Mouse (Mus musculus) forebrain, embryonic 10.5 days (tissue): ENCODE measurements around the gene Nutm1. TPM values are rescaled to one million over a fixed set of nuclear protein-coding genes. Genes with fewer than 3 reads are reported as not detected.
"Not testable (repeated sequence)": the region's sequence is repeated elsewhere in the genome, so short reads cannot be mapped to it uniquely, and the experiment has no call there.

ENCODE experiments used
- DNase-seq: peaks from one replicate; pipeline ENCODE4 v3.0.0-alpha.2; 2017; ENCODE audit warnings: low spot score; ENCODE audit errors: extremely low spot score
- H3K27ac ChIP-seq: fragments of 300-500 bp; sonication (generic); 2 replicates; pipeline ENCODE4 v1.5.1; 2016; ENCODE audit warnings: mild to moderate bottlenecking
- H3K27me3 ChIP-seq: fragments of 300-500 bp; sonication (generic); 2 replicates; pipeline ENCODE4 v1.6.1; 2016; ENCODE audit warnings: mild to moderate bottlenecking; ENCODE audit not compliant: poor library complexity, severe bottlenecking
- H3K36me3 ChIP-seq: fragments of 300-500 bp; sonication (generic); replicated peaks from 2 replicates; pipeline ENCODE4 v1.6.1; 2016; ENCODE audit warnings: mild to moderate bottlenecking, moderate library complexity
- H3K4me1 ChIP-seq: fragments of 300-500 bp; sonication (generic); 2 replicates; pipeline ENCODE4 v1.6.1; 2016
- H3K4me3 ChIP-seq: fragments of 300-500 bp; sonication (generic); 2 replicates; pipeline ENCODE4 v1.5.1; 2016; ENCODE audit warnings: mild to moderate bottlenecking, moderate library complexity
- H3K9me3 ChIP-seq: fragments of 300-500 bp; sonication (generic); 2 replicates; pipeline ENCODE4 v1.6.1; 2016; ENCODE audit warnings: mild to moderate bottlenecking, moderate library complexity
- WGBS: fragments of 180-500 bp; shearing (Covaris S2); methylation state at CpG from one replicate; pipeline ENCODE4 v1.1.7; 2016; 5-methylcytosine and 5-hydroxymethylcytosine counted together
- polyA plus RNA-seq: library from polyadenylated mRNA; unstranded; fragments of >200 nt; fragmentation: Nextera tagmentation; extraction: Ambion mirVana; gene quantifications from 2 replicates; pipeline ENCODE4 v1.2.1, GENCODE M21; 2016

Nutm1 gene
- polyA plus RNA-seq: 0.06 and 0.10 TPM in 2 replicates

GRCm38 (mm10) chr2:112259241-112259962, at the start of gene Nutm1:
TSS of gene Nutm1 (minus strand) at chr2:112259291.
- Histone ChIP-seq H3K36me3 (peaks cover 4% of the 10 kb centered on the region; the same call in 1 of the 2 replicates), H3K4me3 (no peak within 1 kb of the TSS), H3K27me3 (no peaks in the 10 kb centered on the region), H3K4me1 (peaks cover 11% of the 10 kb centered on the region), H3K9me3 (no peaks in the 10 kb centered on the region), H3K27ac (no peak within 1 kb of the TSS)
- WGBS: 75% methylated on average over 10 of the region's 10 CpGs
- DNase-seq: no peak

DNA sequence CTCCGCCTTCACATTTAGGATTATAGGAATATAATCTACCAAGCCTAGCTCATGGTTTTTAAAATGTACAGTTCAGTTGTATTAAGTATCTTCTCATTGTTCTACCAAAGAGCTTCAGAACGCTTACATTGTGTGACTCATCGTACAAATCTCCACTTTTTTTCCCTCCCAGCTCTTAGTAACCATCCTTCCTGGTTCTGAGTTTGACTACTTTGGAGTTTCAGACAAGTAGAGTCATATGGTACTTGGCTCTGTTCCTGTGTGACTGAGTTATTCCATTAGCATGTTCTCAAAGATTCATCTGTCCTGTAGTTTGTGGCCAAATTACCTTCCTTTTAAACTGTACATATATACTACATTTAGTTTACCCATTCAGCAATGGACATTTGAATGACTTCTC, 49.6 kb upstream of the Nutm1 start:
- no peaks in the 10 kb centered on the region for H3K9me3 ChIP-seq
- WGBS: 94% methylated on average over 3 of the region's 3 CpGs
- no peaks in the 10 kb centered on the region for H3K4me1 ChIP-seq
- H3K27ac ChIP-seq: no peak overlapping the region
- H3K27me3 ChIP-seq: no peaks in the 10 kb centered on the region
- no peaks in the 10 kb centered on the region for H3K36me3 ChIP-seq
- no peak overlapping the region for H3K4me3 ChIP-seq
- DNase-seq: no peak

DNA sequence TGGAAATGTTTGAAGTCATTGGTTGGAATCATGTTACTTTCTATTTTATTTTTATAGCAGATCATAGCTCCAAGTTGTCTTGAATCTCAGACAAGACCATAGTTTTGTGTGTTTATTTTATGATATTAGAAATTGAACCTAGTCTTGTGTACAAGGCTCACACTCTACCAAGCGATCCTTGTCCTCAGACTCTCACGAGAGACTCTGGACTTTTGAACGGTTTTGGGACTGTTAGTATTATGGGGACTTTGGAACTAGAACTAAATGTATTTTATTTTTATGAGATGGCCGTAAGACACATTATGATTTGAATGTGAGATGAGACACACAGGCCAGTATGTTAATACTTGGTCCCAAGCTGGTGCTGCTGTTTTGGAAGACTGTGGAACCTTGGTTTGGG, 39.1 kb upstream of the Nutm1 start:
- no peaks in the 10 kb centered on the region for H3K9me3 ChIP-seq
- H3K4me3 ChIP-seq: no peak overlapping the region
- no peaks in the 10 kb centered on the region for H3K27me3 ChIP-seq
- no peak overlapping the region for H3K27ac ChIP-seq
- H3K36me3 ChIP-seq: no peaks in the 10 kb centered on the region
- no peak for DNase-seq
- H3K4me1 ChIP-seq: no peaks in the 10 kb centered on the region
- 95% methylated on average over 4 of the region's 4 CpGs for WGBS

GRCm38 (mm10) chr2:112296211-112296610, 37.1 kb upstream of the Nutm1 start:
- 88% methylated on average over 3 of the region's 3 CpGs for WGBS
- no peaks in the 10 kb centered on the region for H3K36me3 ChIP-seq

DNA sequence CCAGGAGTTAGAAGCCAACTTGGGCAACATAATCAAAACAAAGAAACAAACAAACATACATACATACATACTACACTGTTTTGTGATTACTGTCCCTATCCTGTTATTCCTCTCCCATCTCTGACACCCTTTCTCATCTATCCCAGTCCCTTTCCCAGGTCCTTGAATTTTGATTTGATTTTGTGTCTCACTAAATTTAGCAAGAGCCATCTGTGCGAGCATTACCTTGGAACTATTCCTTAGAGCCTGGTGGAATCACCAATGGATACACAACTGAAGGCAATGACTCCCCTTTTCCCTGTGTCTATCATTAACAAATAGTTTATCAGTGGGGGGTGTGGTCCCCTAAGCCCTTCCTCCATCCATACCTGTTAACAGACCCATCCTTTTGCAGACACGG, 33.7 kb upstream of the Nutm1 start:
- no peaks in the 10 kb centered on the region for H3K9me3 ChIP-seq
- 93% methylated on average over 2 of the region's 2 CpGs for WGBS
- H3K4me1 ChIP-seq: no peaks in the 10 kb centered on the region
- H3K27ac ChIP-seq: no peak overlapping the region
- no peaks in the 10 kb centered on the region for H3K36me3 ChIP-seq
- no peaks in the 10 kb centered on the region for H3K27me3 ChIP-seq
- H3K4me3 ChIP-seq: no peak overlapping the region
- DNase-seq: no peak

More at GRCm38 (mm10) chr2:112296211-112296610, 37.1 kb upstream of the Nutm1 start:
- Histone ChIP-seq H3K27ac (no peak overlapping the region), H3K27me3 (no peaks in the 10 kb centered on the region), H3K4me3 (no peak overlapping the region), H3K4me1 (no peaks in the 10 kb centered on the region), H3K9me3 (no peaks in the 10 kb centered on the region)
- no peak for DNase-seq

- Histone ChIP-seq H3K36me3 (no peaks in the 10 kb centered on the region), H3K9me3 (no peaks in the 10 kb centered on the region), H3K4me1 (peaks cover 12% of the 10 kb centered on the region), H3K27me3 (no peaks in the 10 kb centered on the region), H3K4me3 (no peak overlapping the region), H3K27ac (no peak overlapping the region)
- 94% methylated on average over 3 of the region's 3 CpGs for WGBS
- DNase-seq: no peak
These were observed 30.4 kb upstream of the Nutm1 start for GRCm38 (mm10) chr2:112289507-112289906.

- no peaks in the 10 kb centered on the region for H3K9me3 ChIP-seq
- no peak overlapping the region for H3K27ac ChIP-seq
- no peaks in the 10 kb centered on the region for H3K27me3 ChIP-seq
- WGBS: 66% methylated on average over 4 of the region's 4 CpGs
- H3K4me3 ChIP-seq: no peak overlapping the region
- peaks cover 19% of the 10 kb centered on the region for H3K4me1 ChIP-seq
- no peak for DNase-seq
- H3K36me3 ChIP-seq: no peaks in the 10 kb centered on the region
These were observed 28.0 kb upstream of the Nutm1 start for GRCm38 (mm10) chr2:112287059-112287458.

GRCm38 (mm10) chr2:112286062-112286461, 27.0 kb upstream of the Nutm1 start:
- peaks cover 19% of the 10 kb centered on the region for H3K4me1 ChIP-seq
- 90% methylated on average over 1 of the region's 1 CpGs for WGBS
- not testable (repeated sequence) for H3K36me3 ChIP-seq, H3K27me3 ChIP-seq, H3K9me3 ChIP-seq, H3K27ac ChIP-seq, DNase-seq, H3K4me3 ChIP-seq

- Histone ChIP-seq H3K27me3 (no peaks in the 10 kb centered on the region), H3K27ac (no peak overlapping the region), H3K4me3 (peak overlapping the region; percentile 61), H3K36me3 (no peaks in the 10 kb centered on the region), H3K9me3 (no peaks in the 10 kb centered on the region), H3K4me1 (peaks cover 19% of the 10 kb centered on the region)
- no peak for DNase-seq
- 65% methylated on average over 6 of the region's 6 CpGs for WGBS
These were observed 25.9 kb upstream of the Nutm1 start for GRCm38 (mm10) chr2:112285031-112285390.

- H3K4me1 ChIP-seq: peaks cover 19% of the 10 kb centered on the region
- H3K27ac ChIP-seq: peak overlapping the region; percentile 81
- H3K36me3 ChIP-seq: no peaks in the 10 kb centered on the region
- H3K9me3 ChIP-seq: no peaks in the 10 kb centered on the region
- DNase-seq: peak; percentile 46
- H3K27me3 ChIP-seq: no peaks in the 10 kb centered on the region
- peak overlapping the region; percentile 61 for H3K4me3 ChIP-seq
- WGBS: 2% methylated on average over 21 of the region's 21 CpGs
These were observed 25.4 kb upstream of the Nutm1 start for GRCm38 (mm10) chr2:112284363-112285030.

GRCm38 (mm10) chr2:112282846-112283245, 23.8 kb upstream of the Nutm1 start:
- DNase-seq: no peak
- WGBS: 98% methylated on average over 1 of the region's 1 CpGs

DNA sequence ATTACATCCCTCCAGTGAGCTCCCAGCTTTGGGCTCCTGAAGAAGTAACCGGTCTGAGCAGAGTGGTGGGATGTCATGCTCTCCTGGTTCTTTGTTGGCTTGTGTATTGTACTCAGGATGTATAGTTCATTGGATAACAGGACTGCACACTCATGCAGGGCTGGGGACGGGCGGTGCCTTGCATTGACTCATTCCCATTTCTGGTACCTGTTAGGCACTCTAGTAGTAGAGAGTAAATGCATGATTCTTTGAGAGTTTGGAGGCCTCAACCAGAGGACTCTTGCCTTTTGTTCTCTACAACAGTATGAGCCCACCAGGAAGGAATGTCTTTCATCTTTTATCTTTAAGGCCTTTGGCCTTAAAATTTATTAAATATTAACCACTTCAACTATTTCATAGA, 17.8 kb upstream of the Nutm1 start:
- no peak overlapping the region for H3K4me3 ChIP-seq
- H3K36me3 ChIP-seq: no peaks in the 10 kb centered on the region
- no peak overlapping the region for H3K27ac ChIP-seq
- H3K9me3 ChIP-seq: no peaks in the 10 kb centered on the region
- WGBS: 94% methylated on average over 3 of the region's 3 CpGs
- no peak for DNase-seq
- H3K27me3 ChIP-seq: no peaks in the 10 kb centered on the region
- H3K4me1 ChIP-seq: no peaks in the 10 kb centered on the region

More at GRCm38 (mm10) chr2:112282846-112283245, 23.8 kb upstream of the Nutm1 start:
- Histone ChIP-seq H3K9me3 (no peaks in the 10 kb centered on the region), H3K27me3 (no peaks in the 10 kb centered on the region), H3K4me3 (no peak overlapping the region), H3K27ac (no peak overlapping the region), H3K36me3 (no peaks in the 10 kb centered on the region), H3K4me1 (peaks cover 19% of the 10 kb centered on the region)

- 92% methylated on average over 6 of the region's 6 CpGs for WGBS
- Histone ChIP-seq H3K36me3 (no peaks in the 10 kb centered on the region), H3K9me3 (no peaks in the 10 kb centered on the region), H3K27ac (no peak overlapping the region), H3K27me3 (no peaks in the 10 kb centered on the region), H3K4me1 (no peaks in the 10 kb centered on the region; the same call in 1 of the 2 replicates), H3K4me3 (no peak overlapping the region)
- DNase-seq: no peak
These were observed 14.4 kb upstream of the Nutm1 start for GRCm38 (mm10) chr2:112273474-112273873.
